Mouse (Mus musculus): ENCODE data around the gene Pde4b. TPM values are rescaled to one million over a fixed set of nuclear protein-coding genes. Genes with fewer than 3 reads are reported as not detected.

Gene Pde4b
- polyA plus RNA-seq, 1 experiment: 6.7 TPM

- no peak overlapping the region for H3K4me3 ChIP-seq
- H3K79me2 ChIP-seq (ENCODE audit: control insufficient read depth, insufficient read depth): no peaks in the 10 kb centered on the region
- H3K36me3 ChIP-seq (ENCODE audit: control insufficient read depth, insufficient read depth): no peaks in the 10 kb centered on the region
- TF ChIP-seq E2F4 (IDR thresholded peaks at IDR 0.05; ENCODE audit: insufficient read depth) (no peak), MYOG (IDR thresholded peaks at IDR 0.05; ENCODE audit: control insufficient read depth in 1 of 3, insufficient read depth in 1 of 3, insufficient read length in 2 of 3, low read depth in 2 of 3) (no peak), POLR2A (IDR thresholded peaks at IDR 0.05; ENCODE audit: insufficient read length, low read depth) (no peak), SRF (IDR thresholded peaks at IDR 0.05; ENCODE audit: control insufficient read depth, insufficient read length, low read depth) (no peak), CEBPB (IDR thresholded peaks at IDR 0.05; ENCODE audit: insufficient read depth, poor library complexity, severe bottlenecking) (no peak), REST (IDR thresholded peaks at IDR 0.05; ENCODE audit: insufficient read depth, insufficient read length) (no peak)
- H3K4me2 ChIP-seq (ENCODE audit: low read depth): no peak overlapping the region
- no peaks in the 10 kb centered on the region for H3K27me3 ChIP-seq (ENCODE audit: control insufficient read depth, insufficient read depth, insufficient read length)
- no peak overlapping the region for H3ac ChIP-seq (ENCODE audit: control insufficient read depth, insufficient read length)
Measured at GRCm38 (mm10) chr4:102456426-102456825, 369.1 kb downstream of the Pde4b start.

GRCm38 (mm10) chr4:102459216-102459999, 372.1 kb downstream of the Pde4b start:
- no peaks in the 10 kb centered on the region for H3K79me2 ChIP-seq (ENCODE audit: control insufficient read depth, insufficient read depth)
- no peak overlapping the region for H3K4me3 ChIP-seq
- H3K27me3 ChIP-seq (ENCODE audit: control insufficient read depth, insufficient read depth, insufficient read length): no peaks in the 10 kb centered on the region
- no peak for TF ChIP-seq MAX (IDR thresholded peaks at IDR 0.05; ENCODE audit: low read depth)
- no peak for TF ChIP-seq REST (IDR thresholded peaks at IDR 0.05; ENCODE audit: insufficient read depth, insufficient read length)
- no peak overlapping the region for H3K4me2 ChIP-seq (ENCODE audit: low read depth)
- H3ac ChIP-seq (ENCODE audit: control insufficient read depth, insufficient read length): no peak overlapping the region
- H3K36me3 ChIP-seq (ENCODE audit: control insufficient read depth, insufficient read depth): no peaks in the 10 kb centered on the region

GRCm38 (mm10) chr4:102478104-102478503, 390.8 kb downstream of the Pde4b start:
- TF ChIP-seq MAX (IDR thresholded peaks at IDR 0.05; ENCODE audit: low read depth) (no peak), CEBPB (IDR thresholded peaks at IDR 0.05; ENCODE audit: insufficient read depth, poor library complexity, severe bottlenecking) (no peak), TCF12 (IDR thresholded peaks at IDR 0.05; ENCODE audit: insufficient read depth, poor library complexity, severe bottlenecking) (no peak), SRF (IDR thresholded peaks at IDR 0.05; ENCODE audit: control insufficient read depth, insufficient read length, low read depth) (no peak), POLR2AphosphoS2 (IDR thresholded peaks at IDR 0.05; ENCODE audit: insufficient read length, low read depth) (no peak), E2F4 (IDR thresholded peaks at IDR 0.05; ENCODE audit: insufficient read depth) (no peak), MYOG (IDR thresholded peaks at IDR 0.05; ENCODE audit: control insufficient read depth in 1 of 3, insufficient read depth in 1 of 3, insufficient read length in 2 of 3, low read depth in 2 of 3) (no peak), POLR2A (IDR thresholded peaks at IDR 0.05; ENCODE audit: insufficient read length, low read depth) (no peak), USF1 (IDR thresholded peaks at IDR 0.05; ENCODE audit: low read depth) (no peak), REST (IDR thresholded peaks at IDR 0.05; ENCODE audit: insufficient read depth, insufficient read length) (no peak), TCF3 (IDR thresholded peaks at IDR 0.05; ENCODE audit: insufficient read length, low read depth) (no peak), MYOD1 (IDR thresholded peaks at IDR 0.05; ENCODE audit: control insufficient read depth in 1 of 3, insufficient read length in 2 of 3, low read depth in 2 of 3) (no peak)
- no peak overlapping the region for H3ac ChIP-seq (ENCODE audit: control insufficient read depth, insufficient read length)
- H3K79me2 ChIP-seq (ENCODE audit: control insufficient read depth, insufficient read depth): no peaks in the 10 kb centered on the region
- no peaks in the 10 kb centered on the region for H3K36me3 ChIP-seq (ENCODE audit: control insufficient read depth, insufficient read depth)
- H3K4me3 ChIP-seq: no peak overlapping the region
- no peak overlapping the region for H3K4me2 ChIP-seq (ENCODE audit: low read depth)
- no peaks in the 10 kb centered on the region for H3K27me3 ChIP-seq (ENCODE audit: control insufficient read depth, insufficient read depth, insufficient read length)

DNA sequence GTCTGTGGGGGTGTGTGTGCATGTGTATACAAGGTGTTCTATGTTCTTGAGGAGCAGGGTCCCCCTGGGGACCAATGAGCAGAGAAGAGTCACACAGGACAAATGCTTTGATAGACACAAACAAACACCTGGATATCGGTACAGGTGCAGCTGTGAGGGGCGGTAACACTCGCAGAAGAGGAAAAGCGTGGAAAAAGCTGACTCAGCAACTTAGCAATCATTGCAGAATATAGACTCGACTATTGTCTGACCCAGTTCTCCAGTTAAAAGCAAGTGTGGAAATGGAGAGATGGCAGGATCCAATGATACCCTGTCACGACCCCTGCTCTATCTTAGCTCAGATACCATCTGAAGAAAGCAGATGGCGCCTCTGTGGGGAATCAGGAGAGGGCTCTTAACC, 391.5 kb downstream of the Pde4b start:
- no peak overlapping the region for H3ac ChIP-seq (ENCODE audit: control insufficient read depth, insufficient read length)
- H3K4me3 ChIP-seq: no peak overlapping the region
- no peaks in the 10 kb centered on the region for H3K36me3 ChIP-seq (ENCODE audit: control insufficient read depth, insufficient read depth)
- no peaks in the 10 kb centered on the region for H3K27me3 ChIP-seq (ENCODE audit: control insufficient read depth, insufficient read depth, insufficient read length)
- H3K79me2 ChIP-seq (ENCODE audit: control insufficient read depth, insufficient read depth): no peaks in the 10 kb centered on the region
- no peak overlapping the region for H3K4me2 ChIP-seq (ENCODE audit: low read depth)
- TF ChIP-seq POLR2AphosphoS2 (IDR thresholded peaks at IDR 0.05; ENCODE audit: insufficient read length, low read depth): no peak
- TF ChIP-seq MYOD1 (IDR thresholded peaks at IDR 0.05; ENCODE audit: control insufficient read depth in 1 of 3, insufficient read length in 2 of 3, low read depth in 2 of 3): no peak
- TF ChIP-seq MAX (IDR thresholded peaks at IDR 0.05; ENCODE audit: low read depth): no peak
- no peak for TF ChIP-seq REST (IDR thresholded peaks at IDR 0.05; ENCODE audit: insufficient read depth, insufficient read length)
- no peak for TF ChIP-seq TCF3 (IDR thresholded peaks at IDR 0.05; ENCODE audit: insufficient read length, low read depth)
- TF ChIP-seq POLR2A (IDR thresholded peaks at IDR 0.05; ENCODE audit: insufficient read length, low read depth): no peak
- TF ChIP-seq USF1 (IDR thresholded peaks at IDR 0.05; ENCODE audit: low read depth): no peak
- TF ChIP-seq TCF12 (IDR thresholded peaks at IDR 0.05; ENCODE audit: insufficient read depth, poor library complexity, severe bottlenecking): no peak
- no peak for TF ChIP-seq CEBPB (IDR thresholded peaks at IDR 0.05; ENCODE audit: insufficient read depth, poor library complexity, severe bottlenecking)
- TF ChIP-seq MYOG (IDR thresholded peaks at IDR 0.05; ENCODE audit: control insufficient read depth in 1 of 3, insufficient read depth in 1 of 3, insufficient read length in 2 of 3, low read depth in 2 of 3): no peak
- TF ChIP-seq E2F4 (IDR thresholded peaks at IDR 0.05; ENCODE audit: insufficient read depth): no peak
- TF ChIP-seq SRF (IDR thresholded peaks at IDR 0.05; ENCODE audit: control insufficient read depth, insufficient read length, low read depth): no peak

DNA sequence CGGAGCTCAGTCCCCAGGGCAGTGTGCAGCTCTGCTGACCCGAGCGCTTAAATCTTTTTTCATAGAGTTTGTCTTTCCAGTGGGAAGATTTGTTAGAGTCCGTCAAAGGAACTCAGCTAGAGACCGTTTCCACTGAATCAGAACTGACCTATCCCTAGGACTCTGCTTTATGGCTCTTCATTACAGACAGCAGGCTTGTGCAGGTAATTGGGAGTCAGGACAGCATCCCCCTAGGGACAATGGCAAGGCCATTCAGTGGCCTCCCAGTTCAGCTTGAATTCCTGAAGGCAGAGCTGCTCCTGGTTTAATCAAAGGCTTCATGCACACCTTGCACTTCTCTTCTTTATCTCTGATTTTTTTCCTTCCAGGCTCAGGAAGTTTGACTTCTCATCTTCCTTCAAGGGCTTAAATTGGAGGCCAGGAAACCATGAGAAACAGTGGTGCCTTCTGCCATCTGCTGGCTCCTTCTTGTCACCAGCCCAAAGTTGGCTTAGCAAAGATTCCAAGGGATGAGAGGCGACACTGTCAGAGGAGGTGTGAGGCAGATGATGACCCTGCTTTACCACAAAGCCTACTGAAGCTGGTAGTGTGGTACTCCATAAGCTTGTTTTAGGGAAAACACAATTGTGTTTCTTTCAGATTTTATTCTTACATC, 393.6 kb downstream of the Pde4b start:
- H3K27me3 ChIP-seq (ENCODE audit: control insufficient read depth, insufficient read depth, insufficient read length): no peaks in the 10 kb centered on the region
- TF ChIP-seq MYOG (IDR thresholded peaks at IDR 0.05; ENCODE audit: control insufficient read depth in 1 of 3, insufficient read depth in 1 of 3, insufficient read length in 2 of 3, low read depth in 2 of 3) (no peak), MYOD1 (IDR thresholded peaks at IDR 0.05; ENCODE audit: control insufficient read depth in 1 of 3, insufficient read length in 2 of 3, low read depth in 2 of 3) (no peak), REST (IDR thresholded peaks at IDR 0.05; ENCODE audit: insufficient read depth, insufficient read length) (no peak)
- H3K4me2 ChIP-seq (ENCODE audit: low read depth): no peak overlapping the region
- H3K79me2 ChIP-seq (ENCODE audit: control insufficient read depth, insufficient read depth): no peaks in the 10 kb centered on the region
- no peaks in the 10 kb centered on the region for H3K36me3 ChIP-seq (ENCODE audit: control insufficient read depth, insufficient read depth)
- no peak overlapping the region for H3ac ChIP-seq (ENCODE audit: control insufficient read depth, insufficient read length)
- no peak overlapping the region for H3K4me3 ChIP-seq

Measured in myocyte (in vitro differentiated cells).